Mouse (Mus musculus): ENCODE results near the gene 4930404N11Rik. TPM values are rescaled to one million over a fixed set of nuclear protein-coding genes. Genes with fewer than 3 reads are reported as not detected.

The 4930404N11Rik gene
- polyA plus RNA-seq (2015; fragmentation: Nextera tagmentation; extraction: Ambion mirVana) = 0.81 and 2.2 TPM in 2 replicates

DNA sequence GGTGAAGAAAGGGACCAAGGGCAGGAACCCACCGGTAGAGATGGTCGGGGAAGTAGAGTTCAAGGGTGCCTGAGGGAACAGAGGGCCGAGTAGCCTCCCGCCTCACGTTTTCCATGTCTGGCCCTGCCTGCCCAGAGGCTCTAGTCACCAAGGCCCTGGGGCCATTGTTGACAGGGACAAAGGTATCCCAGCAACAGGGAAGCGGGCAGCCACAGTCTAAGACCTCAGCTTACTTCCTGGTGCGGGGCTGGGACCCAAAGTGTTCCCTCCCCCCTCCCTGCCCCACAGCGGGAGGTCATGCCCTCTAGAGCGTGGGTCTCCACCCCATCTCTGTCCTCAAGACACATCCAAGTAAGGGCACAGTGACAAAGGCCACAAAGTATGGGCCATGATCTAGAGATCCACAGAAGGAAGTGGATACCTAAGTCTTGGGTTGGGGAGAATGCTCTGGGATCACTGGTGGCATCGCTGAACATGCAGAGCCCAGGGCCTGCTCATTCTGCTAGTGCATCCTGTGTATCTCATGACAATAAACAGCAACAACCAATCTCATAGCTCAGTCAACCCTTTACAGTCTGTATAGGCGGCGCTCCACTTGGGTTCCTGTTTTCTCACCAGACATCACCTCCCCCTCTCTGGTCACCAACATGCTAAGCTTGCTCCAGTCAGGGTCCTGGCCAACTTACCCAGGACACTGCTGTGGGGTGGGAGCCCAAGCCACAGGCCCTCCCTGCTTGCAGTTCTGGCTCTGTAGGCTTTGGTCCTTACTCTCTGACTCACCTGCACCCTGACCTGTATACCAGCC lies at the start of gene 4930404N11Rik:
4930404N11Rik (minus strand) TSS at position 145 of the 805 bp plus-strand sequence.
- H3K27ac ChIP-seq = peak within 1 kb of the TSS; percentile 93
- H3K4me3 ChIP-seq = peak within 1 kb of the TSS; percentile 46
- peaks cover 60% of the 10 kb centered on the region for H3K4me1 ChIP-seq (replicated peaks)
- H3K4me2 ChIP-seq = peak within 1 kb of the TSS; percentile 83
- no peaks in the 10 kb centered on the region for H3K9me3 ChIP-seq (replicated peaks)
- no peaks in the 10 kb centered on the region for H3K27me3 ChIP-seq
- peak within 1 kb of the TSS; percentile 57 for H3K9ac ChIP-seq
- 28% methylated on average over 12 of the region's 12 CpGs for WGBS
- peaks cover 42% of the 10 kb centered on the region for H3K36me3 ChIP-seq
- no peak for ATAC-seq (replicated peaks; ENCODE audit: insufficient number of reproducible peaks, insufficient read depth, low FRiP score, low read depth)

DNA sequence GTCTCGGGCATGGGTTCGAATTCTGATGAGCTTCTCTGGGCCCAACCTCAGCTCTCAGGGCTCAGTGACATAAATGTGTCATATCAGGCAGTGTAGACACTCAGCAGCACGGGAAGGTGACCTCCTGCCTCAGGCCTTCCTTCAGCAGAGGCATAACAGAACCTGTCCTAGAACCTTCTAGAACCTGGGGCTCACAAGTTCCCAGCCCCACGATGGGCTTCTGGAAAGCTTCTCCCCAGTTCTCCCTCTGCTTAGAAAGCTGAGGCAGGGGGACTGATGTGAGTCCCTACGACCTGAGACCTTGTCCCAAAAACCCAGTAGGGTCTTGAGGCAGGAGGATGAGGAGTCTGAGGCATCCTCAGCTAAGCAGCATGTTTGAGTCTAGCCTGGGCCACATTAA lies 49.5 kb upstream of the 4930404N11Rik start:
- H3K4me2 ChIP-seq = no peak overlapping the region
- no peaks in the 10 kb centered on the region for H3K9me3 ChIP-seq (replicated peaks)
- H3K4me1 ChIP-seq (replicated peaks) = peaks cover 95% of the 10 kb centered on the region
- peak overlapping the region; percentile 98 for H3K27ac ChIP-seq
- 70% methylated on average over 5 of the region's 5 CpGs for WGBS
- ATAC-seq (replicated peaks; ENCODE audit: insufficient number of reproducible peaks, insufficient read depth, low FRiP score, low read depth) = no peak
- H3K9ac ChIP-seq = no peak overlapping the region
- H3K36me3 ChIP-seq = peaks cover 2% of the 10 kb centered on the region; the same call in 1 of the 2 replicates
- no peak overlapping the region for H3K4me3 ChIP-seq
- no peaks in the 10 kb centered on the region for H3K27me3 ChIP-seq

DNA sequence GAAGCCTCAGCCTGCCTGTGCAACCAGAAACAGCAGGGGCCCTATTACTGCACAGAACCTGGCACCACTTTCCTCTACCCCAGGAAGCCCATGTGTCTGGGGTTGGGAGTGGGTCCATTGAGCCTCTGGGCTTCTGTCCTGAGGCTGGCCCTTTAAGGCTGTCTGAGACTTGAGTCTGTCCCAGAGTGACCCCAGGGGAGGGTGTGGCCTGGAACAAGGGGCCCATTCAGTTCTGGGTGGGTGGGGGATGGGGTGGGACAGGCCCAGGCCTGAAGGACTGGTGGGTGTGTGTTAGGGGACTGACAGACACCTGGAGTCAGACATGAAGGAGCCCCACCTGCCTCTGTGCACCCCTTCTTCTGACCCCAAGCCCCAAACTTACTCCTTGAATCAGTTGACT lies 49.1 kb upstream of the 4930404N11Rik start:
- Histone ChIP-seq H3K4me1 (replicated peaks) (peaks cover 98% of the 10 kb centered on the region), H3K9ac (no peak overlapping the region), H3K27me3 (no peaks in the 10 kb centered on the region), H3K4me2 (no peak overlapping the region), H3K27ac (peak overlapping the region; percentile 98), H3K4me3 (no peak overlapping the region), H3K9me3 (replicated peaks) (no peaks in the 10 kb centered on the region), H3K36me3 (no peaks in the 10 kb centered on the region)
- no peak for ATAC-seq (replicated peaks; ENCODE audit: insufficient number of reproducible peaks, insufficient read depth, low FRiP score, low read depth)

DNA sequence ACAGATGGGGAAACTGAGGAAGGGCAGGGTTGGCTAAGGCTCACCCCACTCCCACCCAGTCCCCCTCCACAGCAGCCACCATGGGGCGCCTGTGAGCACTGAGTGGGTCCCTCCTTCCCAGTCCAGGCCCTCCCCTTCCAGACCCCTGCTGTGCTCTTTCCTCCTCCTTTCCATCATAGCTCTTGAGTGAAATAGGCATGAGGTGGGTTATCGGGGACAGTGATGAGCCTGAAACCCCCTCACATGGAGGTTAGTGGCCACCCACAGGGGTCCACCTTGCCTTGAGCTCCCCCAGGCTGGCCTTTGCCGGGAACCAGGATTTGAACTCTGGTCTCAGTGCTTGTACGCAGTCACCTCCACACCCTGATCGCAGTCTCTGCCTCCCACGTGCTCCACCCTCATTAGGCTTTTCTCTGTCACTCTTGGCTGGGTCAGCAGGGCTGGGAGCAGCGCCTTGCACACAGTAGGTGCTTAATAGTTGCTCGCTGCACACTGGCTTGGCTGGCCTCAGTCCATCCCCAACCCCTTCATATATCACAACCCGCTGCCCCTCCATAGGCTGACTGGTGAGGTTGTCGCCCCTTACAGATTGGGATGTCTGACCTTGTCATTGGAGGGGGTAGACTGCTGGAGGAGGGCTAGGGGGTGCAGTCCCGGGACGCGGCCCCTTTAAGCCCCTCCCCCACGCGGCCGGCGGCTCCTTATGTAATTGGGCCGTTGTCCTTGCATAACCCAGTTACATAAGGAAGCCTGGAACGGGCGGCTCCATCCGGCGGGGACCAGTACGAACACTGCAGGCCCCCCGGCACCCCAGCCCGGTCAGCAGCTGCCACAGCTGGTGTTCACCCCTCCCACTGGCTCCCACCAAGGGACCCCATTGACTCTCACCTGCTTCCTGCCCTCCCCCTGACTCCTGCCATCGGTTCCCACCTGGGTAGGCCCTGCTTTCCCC lies 48.0 kb upstream of the 4930404N11Rik start:
- no peak overlapping the region for H3K9ac ChIP-seq
- no peaks in the 10 kb centered on the region for H3K9me3 ChIP-seq (replicated peaks)
- H3K4me2 ChIP-seq = peak overlapping the region; percentile 44
- H3K27me3 ChIP-seq = no peaks in the 10 kb centered on the region
- 35% methylated on average over 26 of the region's 26 CpGs for WGBS
- H3K4me3 ChIP-seq = peak overlapping the region; percentile 7; the same call in 1 of the 2 replicates
- ATAC-seq (replicated peaks; ENCODE audit: insufficient number of reproducible peaks, insufficient read depth, low FRiP score, low read depth) = no peak
- H3K27ac ChIP-seq = peak overlapping the region; percentile 98
- peaks cover 100% of the 10 kb centered on the region for H3K4me1 ChIP-seq (replicated peaks)
- H3K36me3 ChIP-seq = no peaks in the 10 kb centered on the region

DNA sequence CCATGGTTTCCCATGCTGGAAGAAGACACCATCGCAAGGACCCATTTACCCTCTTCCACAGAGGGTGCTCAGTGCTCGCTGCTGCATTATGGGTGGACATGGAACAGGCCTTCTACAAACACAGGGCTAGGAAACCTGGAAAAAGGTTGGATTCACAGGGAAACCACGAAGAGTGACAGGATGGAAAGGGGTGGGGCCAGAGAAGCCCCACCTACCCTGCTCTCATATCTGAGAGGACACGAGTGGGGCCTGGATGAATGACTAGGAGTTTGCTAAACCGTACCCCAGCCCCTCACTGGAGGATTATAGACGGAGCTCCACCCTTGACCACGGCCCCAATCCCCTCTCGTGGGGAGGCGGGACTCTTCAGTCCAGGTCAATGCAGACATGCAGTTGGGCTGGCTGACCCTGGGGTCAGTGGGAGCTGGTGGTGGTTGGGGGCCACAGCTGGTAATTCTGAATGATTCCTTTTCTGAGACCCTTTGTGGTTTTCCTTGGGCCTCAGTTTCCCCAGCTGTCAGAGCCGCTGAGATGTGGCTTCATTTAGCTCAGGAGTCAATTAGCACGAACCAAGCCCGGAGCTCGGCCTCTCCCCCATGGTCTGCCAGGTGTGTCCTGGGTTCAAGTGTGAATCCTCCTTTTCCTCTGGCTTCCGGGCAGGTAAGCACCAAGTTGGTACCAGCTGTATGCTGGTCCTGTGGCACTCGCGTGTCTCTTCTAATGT lies 47.1 kb upstream of the 4930404N11Rik start:
- peak overlapping the region; percentile 98 for H3K27ac ChIP-seq
- peak overlapping the region; percentile 49 for H3K4me2 ChIP-seq
- no peaks in the 10 kb centered on the region for H3K9me3 ChIP-seq (replicated peaks)
- peak overlapping the region; percentile 37; the same call in 1 of the 2 replicates for H3K9ac ChIP-seq
- ATAC-seq (replicated peaks; ENCODE audit: insufficient number of reproducible peaks, insufficient read depth, low FRiP score, low read depth) = no peak
- no peaks in the 10 kb centered on the region for H3K36me3 ChIP-seq
- H3K27me3 ChIP-seq = no peaks in the 10 kb centered on the region
- H3K4me3 ChIP-seq = no peak overlapping the region
- H3K4me1 ChIP-seq (replicated peaks) = peaks cover 100% of the 10 kb centered on the region
- WGBS = 65% methylated on average over 16 of the region's 16 CpGs

DNA sequence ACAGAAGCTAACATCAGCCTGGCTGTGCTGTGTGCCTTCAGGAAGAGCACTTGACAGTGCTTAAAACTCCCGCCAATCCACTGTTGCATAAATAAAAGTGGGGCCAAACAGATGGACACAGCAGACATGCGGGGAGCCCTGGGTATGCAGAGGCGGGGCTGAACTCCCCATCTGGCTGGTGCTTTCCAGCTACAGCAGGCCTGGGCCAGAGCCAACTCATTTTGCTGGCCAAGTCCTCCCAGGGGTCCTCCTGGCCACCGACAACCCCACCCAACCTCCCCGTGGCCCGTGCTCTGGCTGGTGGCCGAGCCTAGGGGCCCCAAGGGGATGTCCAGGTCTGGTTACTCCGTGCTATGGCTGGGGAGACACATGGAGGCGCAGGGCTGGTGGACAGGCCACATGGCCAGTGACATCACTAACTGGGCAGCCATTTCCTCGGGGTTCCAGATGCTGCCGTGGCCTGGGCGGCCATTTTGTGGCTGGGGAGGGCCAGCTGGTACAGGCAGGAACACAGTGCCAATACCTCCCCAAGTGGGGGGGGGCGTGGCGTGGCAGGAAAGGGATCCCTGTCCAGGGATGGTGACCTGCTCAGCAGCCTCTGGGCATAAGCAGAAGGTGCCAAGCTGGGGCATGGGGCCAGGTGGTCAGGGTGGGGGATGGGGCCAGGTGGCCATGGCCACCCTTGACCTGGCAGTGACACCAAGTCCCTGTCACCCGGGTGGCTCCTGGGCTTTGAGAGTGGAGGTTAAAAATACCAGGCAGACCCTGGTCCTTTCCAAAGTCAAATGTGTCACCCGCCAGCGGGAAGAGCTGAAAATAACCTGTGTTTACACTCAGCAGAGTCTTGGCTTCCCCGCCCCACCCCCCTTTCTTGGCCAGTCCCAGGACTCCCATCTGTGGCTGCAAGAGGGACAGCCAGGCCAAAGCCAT lies 46.1 kb upstream of the 4930404N11Rik start:
- H3K27ac ChIP-seq = peak overlapping the region; percentile 98
- H3K4me2 ChIP-seq = peak overlapping the region; percentile 49
- no peak overlapping the region for H3K4me3 ChIP-seq
- no peaks in the 10 kb centered on the region for H3K27me3 ChIP-seq
- H3K9ac ChIP-seq = peak overlapping the region; percentile 37
- no peaks in the 10 kb centered on the region; the same call in 1 of the 2 replicates for H3K36me3 ChIP-seq
- ATAC-seq (replicated peaks; ENCODE audit: insufficient number of reproducible peaks, insufficient read depth, low FRiP score, low read depth) = peak; percentile 47
- WGBS = 29% methylated on average over 18 of the region's 18 CpGs
- H3K4me1 ChIP-seq (replicated peaks) = peaks cover 100% of the 10 kb centered on the region
- no peaks in the 10 kb centered on the region for H3K9me3 ChIP-seq (replicated peaks)

DNA sequence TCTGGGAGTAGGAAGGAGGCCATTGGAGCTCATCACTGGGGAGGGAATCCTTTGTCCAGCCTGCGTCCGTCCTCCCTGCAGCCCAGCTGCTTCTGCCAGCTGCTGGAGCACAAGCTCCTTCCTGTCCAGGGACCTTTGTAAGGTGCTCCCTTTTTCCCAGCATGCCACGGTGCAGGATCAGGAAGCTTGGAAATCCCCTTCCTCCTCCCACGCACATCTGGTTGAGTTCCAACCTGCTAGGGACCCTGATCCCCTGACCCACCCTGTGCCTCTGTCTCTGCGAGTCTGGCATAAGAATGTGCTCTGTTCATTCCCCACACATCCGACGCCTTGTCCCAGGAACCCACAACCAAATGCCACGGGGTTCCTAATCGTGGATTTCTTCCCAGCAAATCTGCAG lies 45.4 kb upstream of the 4930404N11Rik start:
- no peaks in the 10 kb centered on the region for H3K9me3 ChIP-seq (replicated peaks)
- H3K4me2 ChIP-seq = peak overlapping the region; percentile 49
- 63% methylated on average over 9 of the region's 9 CpGs for WGBS
- H3K9ac ChIP-seq = no peak overlapping the region; the same call in 1 of the 2 replicates
- H3K27ac ChIP-seq = peak overlapping the region; percentile 98
- peaks cover 100% of the 10 kb centered on the region for H3K4me1 ChIP-seq (replicated peaks)
- peaks cover 2% of the 10 kb centered on the region for H3K36me3 ChIP-seq
- no peaks in the 10 kb centered on the region for H3K27me3 ChIP-seq
- H3K4me3 ChIP-seq = no peak overlapping the region
- no peak for ATAC-seq (replicated peaks; ENCODE audit: insufficient number of reproducible peaks, insufficient read depth, low FRiP score, low read depth)

DNA sequence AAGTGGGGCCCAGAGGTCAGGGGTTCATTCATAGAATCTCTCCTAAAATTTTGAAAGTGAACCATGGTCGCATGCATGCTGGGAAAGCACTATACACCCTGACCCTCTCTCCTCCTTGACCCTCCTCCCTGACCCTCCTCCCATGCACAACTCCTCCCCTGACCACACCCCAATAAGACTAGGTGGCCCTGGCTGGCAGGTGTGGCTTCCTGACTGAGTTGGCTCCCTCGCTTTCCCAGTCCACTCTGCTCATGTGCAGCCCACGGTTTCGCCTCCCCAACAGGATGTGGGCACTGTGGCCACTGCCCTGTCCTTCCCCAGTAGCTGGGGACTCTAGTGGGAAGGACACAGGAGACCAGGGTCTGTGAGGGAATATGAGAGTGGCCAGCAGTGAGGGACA lies 44.7 kb upstream of the 4930404N11Rik start:
- Histone ChIP-seq H3K4me3 (no peak overlapping the region), H3K4me1 (replicated peaks) (peaks cover 99% of the 10 kb centered on the region), H3K9me3 (replicated peaks) (no peaks in the 10 kb centered on the region), H3K27me3 (no peaks in the 10 kb centered on the region), H3K36me3 (peaks cover 8% of the 10 kb centered on the region), H3K9ac (no peak overlapping the region), H3K27ac (peak overlapping the region; percentile 98), H3K4me2 (peak overlapping the region; percentile 49)
- no peak for ATAC-seq (replicated peaks; ENCODE audit: insufficient number of reproducible peaks, insufficient read depth, low FRiP score, low read depth)
- 62% methylated on average over 4 of the region's 4 CpGs for WGBS

DNA sequence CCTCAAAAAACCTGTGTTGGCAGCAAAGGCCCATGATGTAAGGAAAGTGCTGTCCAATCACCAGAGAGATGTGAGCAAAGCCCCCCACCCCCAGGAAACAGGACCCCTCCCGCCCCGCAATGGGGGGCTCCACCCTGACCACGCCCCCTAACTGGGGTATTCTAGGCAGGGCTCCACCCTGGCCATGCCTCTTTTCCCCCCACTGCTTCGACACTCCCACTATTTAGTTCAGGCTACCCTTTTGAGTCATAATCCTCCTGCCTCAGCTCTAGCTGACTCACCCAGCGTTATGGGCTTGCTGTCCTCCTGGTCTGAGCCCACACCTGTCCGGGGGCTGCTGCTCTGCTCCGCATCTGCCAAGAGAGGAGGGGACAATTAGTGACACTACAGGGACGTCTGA lies 43.7 kb upstream of the 4930404N11Rik start:
- no peak for ATAC-seq (replicated peaks; ENCODE audit: insufficient number of reproducible peaks, insufficient read depth, low FRiP score, low read depth)
- Histone ChIP-seq H3K9me3 (replicated peaks) (no peaks in the 10 kb centered on the region), H3K27ac (peak overlapping the region; percentile 98), H3K4me2 (peak overlapping the region; percentile 32; the same call in 1 of the 2 replicates), H3K4me3 (peak overlapping the region; percentile 4), H3K4me1 (replicated peaks) (peaks cover 95% of the 10 kb centered on the region), H3K36me3 (peaks cover 13% of the 10 kb centered on the region), H3K27me3 (no peaks in the 10 kb centered on the region), H3K9ac (no peak overlapping the region)
- 34% methylated on average over 8 of the region's 8 CpGs for WGBS

DNA sequence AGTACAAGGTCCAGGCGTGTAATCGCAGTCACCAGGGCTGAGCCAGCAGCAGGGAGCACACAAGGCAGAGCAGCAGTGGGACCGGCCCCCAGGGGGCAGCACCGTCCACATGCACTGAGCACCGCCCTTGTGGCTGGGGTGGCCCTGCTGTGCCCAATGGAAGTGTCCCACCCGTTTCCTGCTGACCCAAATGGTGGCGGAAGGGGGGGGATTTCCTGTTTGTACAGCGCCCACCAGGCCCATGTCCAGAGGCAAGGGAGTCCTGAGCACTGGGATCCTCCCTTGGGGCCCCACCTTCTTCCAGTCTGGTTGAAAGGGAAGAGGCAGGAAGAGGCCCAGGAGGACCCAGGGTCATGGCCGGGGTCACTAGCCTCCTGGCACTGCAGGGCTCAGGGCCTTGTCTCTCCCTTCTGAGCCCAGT lies 43.3 kb upstream of the 4930404N11Rik start:
- peaks cover 16% of the 10 kb centered on the region for H3K36me3 ChIP-seq
- H3K4me1 ChIP-seq (replicated peaks) = peaks cover 91% of the 10 kb centered on the region
- H3K4me2 ChIP-seq = 0 out of 2 replicates have a peak overlapping the region, but pooled peaks have one; percentile 32
- ATAC-seq (replicated peaks; ENCODE audit: insufficient number of reproducible peaks, insufficient read depth, low FRiP score, low read depth) = peak; percentile 40
- no peaks in the 10 kb centered on the region for H3K9me3 ChIP-seq (replicated peaks)
- WGBS = 31% methylated on average over 9 of the region's 9 CpGs
- H3K27ac ChIP-seq = peak overlapping the region; percentile 98
- no peaks in the 10 kb centered on the region for H3K27me3 ChIP-seq
- no peak overlapping the region for H3K4me3 ChIP-seq
- H3K9ac ChIP-seq = no peak overlapping the region
